Mouse (Mus musculus) T-helper 17 cell (primary cell): ENCODE data around the gene Mydgf.

Experiments
- in situ Hi-C, 2 experiments: fragments of 300-600 bp; cut with MboI, MseI; formaldehyde crosslinking; loops; 1 replicate in 1 of 2; 2 replicates in 1 of 2; pipeline ENCODE4 v1.15.1; 2025; ENCODE audit warnings: high pct_unique_total_duplicates in 2 of 2

The Mydgf gene

DNA sequence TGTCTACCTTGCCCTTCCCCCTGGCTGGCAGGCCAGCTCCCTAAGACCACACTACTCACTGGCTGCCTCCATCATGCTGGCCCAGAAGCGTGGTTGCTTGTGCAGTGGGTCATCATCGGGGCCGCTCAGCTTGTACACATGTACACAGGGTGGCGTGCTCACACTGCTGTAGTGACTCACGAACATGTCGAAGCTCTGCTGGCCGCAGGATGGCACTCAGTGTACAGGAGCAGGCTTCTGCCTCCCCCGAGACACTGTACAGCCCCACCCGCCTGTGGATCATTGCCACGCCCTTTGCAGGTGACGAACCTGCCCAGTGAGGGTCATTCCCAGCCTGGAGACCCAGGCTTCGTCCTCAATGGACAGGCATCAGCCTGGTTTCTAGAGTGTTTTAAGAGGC lies 10.6 kb upstream of the Mydgf start:
- in situ Hi-C loops: no loop called here

DNA sequence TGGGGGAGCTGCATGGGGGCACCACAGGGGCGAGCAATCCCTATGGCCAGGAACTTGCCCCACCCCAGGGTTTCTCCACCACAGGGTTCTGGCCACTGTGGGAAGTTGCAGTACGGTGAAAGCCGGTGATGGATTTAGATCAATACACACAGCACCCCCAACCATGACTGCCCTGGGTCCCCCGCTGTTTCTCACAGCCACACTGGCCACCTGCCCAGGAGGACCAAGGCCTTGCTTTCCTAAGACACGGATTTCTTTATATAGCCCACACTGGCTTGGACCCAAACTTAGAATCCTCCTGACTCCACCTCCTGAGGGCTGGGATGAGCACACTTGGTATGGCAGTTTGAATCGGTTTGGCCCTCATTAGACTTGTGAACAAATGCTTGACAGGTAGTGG lies 7.5 kb upstream of the Mydgf start:
- in situ Hi-C loops: no loop called here

DNA sequence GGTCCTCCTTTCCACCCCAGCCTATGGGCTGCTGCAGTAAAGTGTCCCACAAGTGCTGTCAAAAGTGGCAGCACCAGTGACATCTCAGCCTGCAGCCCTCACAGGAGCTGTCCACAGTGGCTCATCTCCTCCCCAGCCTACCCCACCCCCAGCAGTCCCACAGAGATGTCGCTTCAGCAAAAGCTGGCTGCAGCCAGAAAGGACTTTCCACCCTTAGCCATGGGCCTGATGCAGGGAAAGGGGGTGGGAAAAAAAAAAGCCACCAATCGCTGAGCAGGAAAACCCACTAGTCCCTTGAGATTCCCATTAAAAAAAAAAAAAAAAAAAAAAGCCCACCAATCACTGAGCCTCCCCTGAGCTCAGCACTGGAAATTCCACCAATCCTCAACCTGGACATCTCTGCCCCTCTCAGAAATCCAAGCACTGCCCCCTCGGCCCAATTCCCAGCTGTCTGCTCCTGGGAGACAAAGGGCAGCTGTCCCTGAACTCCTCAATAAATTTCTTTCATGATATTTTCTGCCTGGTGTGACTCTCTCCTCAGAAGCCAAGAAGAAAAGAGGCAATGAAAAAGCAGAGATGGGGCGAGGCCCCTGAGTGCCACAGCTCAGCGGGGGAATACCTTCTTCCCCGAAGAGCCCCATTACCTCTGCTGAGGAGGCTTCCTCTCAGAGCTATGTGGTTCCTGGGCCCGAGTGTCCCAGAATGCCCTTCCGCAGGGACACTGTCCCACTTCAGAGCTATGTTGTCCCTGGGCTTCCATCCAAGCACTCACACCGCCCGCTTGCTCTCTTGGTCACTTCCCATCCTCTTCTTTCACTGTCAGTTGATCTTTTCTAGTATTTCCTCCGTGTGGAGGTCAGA lies 1.8 kb upstream of the Mydgf start:
- in situ Hi-C loops: no loop called here

DNA sequence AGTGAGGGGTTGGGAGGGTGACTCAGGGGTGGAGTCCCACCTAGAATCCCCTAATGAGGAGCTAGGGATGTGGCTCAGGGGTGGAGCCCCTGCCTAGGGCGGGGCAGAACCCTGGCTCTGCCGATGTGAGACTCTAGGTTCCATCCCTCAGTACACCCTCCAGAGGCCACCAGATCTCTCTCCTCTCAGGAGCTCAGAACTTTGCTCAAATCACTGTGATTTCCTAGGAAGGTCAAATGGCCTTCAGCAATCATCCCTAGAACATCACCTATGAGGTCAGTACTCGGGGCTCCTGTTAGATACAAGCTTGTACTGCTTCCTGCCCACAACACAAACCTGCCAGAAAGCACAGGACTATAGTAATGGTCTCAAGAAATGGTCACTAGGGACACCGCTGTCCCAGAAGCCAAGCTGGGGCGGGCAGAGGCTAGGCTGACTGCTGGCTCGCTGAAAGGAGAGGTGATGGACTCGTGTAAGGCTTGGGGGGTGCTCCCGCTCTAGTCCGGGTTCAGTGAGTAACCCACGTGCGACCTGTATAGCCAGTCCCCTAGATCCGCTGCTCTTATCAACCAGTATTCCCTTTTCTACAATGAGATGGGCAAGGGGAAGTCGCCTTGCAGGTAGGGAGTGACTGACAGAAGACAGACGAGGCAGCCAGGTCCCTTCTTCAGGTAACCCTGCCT lies 604 bp downstream of the Mydgf start:
- in situ Hi-C loops: loop anchor here in 1 of 2 experiments (5.0 kb wide), 1 partner anchor 74 kb away; the partner anchor contains the start of gene Fem1a

DNA sequence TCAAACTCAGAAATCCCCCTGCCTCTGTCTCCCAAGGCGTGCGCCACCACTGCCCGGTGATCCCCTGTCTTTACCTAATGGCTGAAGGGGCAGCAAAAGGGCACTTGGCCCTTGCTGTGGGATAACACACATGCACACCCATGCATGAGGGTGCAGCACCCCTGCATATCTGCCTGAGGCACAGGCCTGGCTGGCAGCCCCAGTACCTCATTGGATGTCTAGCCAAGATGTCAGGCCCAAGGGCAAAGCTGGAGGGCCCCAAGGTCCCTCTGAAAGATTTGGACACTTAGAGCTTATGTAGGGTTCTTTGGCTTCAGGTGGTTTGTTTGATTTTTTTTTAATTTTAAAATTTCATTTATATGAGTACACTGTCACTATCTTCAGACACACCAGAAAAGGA lies 8.3 kb downstream of the Mydgf start:
- in situ Hi-C loops: no loop called here

DNA sequence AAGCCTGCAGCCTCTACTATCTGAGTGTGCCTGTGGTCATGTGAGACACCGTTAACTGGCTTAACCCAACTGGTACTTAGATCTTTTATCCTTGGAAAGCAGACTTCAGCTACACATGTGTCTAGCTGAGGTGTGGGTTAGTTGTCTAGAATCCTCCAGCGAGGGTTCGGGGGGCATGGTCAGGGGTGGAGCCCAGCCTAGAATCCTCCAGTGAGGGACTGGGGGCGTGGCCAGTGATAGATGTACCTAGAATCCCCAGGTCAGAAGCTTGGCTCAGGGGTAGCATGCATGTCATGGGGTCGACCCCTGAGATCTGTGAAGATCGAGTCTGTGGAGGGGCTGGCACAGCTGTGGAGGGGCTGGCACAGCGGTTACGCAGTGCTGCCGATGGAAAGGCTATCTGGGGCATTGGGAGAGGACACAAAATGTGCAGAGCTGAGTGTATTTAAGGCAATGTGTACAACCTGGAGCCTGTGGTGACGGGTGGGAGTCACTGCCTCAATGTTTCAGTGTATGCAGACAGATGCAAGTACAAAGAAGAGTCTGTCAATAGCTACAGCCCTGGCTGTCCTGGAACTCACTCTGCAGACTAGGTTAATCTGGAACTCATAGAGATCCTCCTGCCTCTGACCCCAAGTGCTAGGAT lies 10.2 kb downstream of the Mydgf start:
- in situ Hi-C loops: no loop called here

DNA sequence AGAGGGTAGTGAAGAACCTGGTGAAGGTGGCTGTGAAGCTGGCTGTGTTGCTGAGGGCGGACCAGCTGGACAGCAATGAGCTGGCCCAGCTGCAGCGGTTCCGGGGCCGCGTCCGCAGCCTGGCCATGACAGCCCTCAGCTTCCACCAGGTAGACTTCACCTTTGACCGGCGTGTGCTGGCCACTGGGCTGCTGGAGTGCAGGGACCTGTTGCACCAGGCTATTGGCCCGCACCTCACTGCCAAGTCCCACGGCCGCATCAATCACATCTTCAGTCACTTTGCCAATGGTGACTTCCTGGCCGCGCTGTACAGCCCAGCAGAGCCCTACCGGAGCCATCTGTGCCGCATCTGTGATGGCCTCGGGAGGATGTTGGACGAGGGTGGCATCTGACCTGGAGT lies 11.8 kb downstream of the Mydgf start:
- in situ Hi-C loops: no loop called here

DNA sequence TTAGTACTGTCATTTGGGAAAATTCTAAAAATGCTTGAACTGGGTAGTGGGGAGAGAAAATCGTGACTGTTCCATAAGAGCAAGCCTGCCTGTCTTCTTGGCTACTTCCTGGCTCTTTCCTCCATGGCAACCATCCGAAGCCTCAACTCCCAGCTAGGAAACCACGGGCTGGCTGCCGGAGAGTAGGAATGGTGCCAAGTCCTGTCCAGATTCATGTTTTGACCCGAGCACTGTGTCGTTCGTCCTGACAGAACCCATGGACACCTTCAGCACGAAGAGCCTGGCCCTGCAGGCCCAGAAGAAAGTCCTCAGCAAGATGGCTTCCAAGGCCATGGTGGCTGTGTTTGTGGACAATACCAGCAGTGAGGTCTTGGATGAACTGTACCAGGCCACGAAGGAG lies 12.3 kb downstream of the Mydgf start:
- in situ Hi-C loops: no loop called here

DNA sequence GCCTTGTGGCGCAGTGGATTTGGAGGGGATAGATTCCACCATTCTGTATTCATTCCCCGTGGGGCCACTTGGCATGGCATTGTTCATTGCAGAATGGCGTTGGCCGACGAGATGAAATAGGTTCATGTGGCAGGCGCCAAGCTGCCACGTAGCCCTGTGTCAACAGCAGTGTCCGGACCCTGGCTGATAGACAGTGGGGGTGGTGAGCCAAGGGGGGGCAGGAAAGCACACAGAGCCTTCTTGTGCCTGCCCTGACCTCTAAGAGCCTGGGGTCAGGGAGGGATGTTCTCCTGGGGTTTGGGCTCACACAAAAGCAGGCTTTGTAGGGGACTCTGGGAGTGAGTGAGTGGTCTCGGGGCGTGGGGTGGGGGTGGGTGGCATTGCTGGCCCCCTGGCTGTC lies 13.1 kb downstream of the Mydgf start:
- in situ Hi-C loops: no loop called here

DNA sequence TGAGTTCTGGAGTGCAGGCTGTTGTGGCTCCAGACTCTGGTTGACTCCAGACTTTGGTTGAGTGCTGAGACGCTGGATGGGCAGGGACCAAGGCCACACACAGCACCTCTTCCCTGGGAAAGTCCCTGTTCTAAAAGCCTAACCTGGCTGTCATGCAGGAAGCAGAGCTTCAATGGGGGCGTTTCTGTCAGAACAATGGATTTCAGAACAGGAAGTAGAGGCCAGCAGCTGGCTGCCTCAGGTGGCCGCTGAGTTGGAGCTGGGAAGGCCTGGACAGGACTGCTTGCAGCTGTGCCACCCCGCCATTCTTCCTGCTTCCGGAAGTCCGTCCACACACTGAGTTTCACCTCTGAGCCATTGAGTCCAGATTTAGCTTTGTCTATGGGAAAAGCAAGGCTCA lies 13.9 kb downstream of the Mydgf start:
- in situ Hi-C loops: no loop called here

DNA sequence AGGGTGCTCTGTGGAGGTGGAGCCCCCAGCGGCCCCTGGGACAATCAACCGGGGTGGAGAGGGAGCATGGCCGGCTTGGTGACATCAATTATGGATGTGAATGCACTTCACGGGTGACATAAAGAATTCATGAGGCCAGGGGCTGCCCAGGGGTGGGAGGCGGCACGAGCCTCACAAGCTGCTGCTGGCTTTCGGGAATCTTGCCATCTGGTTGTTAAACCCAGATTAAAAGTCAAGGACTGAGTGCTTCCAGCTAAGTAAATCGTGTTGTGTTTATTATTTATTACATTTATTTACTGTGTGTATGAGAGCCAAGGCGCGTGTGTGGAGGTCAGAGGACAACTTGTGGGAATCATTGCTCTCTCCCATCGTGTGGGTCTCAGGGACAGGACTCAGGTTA lies 18.0 kb downstream of the Mydgf start:
- in situ Hi-C loops: no loop called here

DNA sequence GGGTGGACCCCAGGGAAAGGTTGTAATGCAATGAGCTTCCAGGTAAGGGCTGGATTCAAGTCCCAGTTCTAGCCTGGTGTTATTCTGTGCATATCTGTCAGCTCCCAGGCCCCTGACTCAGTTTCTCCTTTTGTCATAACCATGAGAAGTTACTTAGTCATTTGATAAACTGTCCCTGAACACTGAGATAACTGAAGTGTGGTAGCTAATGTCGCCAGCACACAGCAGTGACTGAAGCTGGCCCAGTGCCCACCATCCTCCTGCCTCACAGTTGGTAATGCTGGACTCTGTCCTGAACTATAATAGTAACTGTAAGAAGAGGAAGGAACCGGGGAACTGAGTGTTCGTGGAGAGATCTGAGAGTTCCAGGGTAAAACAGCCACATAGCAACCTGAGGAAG lies 19.2 kb downstream of the Mydgf start:
- in situ Hi-C loops: loop anchor here in 1 of 2 experiments (5.0 kb wide), 1 partner anchor 47 kb away; the partner anchor contains the start of gene Plin5

DNA sequence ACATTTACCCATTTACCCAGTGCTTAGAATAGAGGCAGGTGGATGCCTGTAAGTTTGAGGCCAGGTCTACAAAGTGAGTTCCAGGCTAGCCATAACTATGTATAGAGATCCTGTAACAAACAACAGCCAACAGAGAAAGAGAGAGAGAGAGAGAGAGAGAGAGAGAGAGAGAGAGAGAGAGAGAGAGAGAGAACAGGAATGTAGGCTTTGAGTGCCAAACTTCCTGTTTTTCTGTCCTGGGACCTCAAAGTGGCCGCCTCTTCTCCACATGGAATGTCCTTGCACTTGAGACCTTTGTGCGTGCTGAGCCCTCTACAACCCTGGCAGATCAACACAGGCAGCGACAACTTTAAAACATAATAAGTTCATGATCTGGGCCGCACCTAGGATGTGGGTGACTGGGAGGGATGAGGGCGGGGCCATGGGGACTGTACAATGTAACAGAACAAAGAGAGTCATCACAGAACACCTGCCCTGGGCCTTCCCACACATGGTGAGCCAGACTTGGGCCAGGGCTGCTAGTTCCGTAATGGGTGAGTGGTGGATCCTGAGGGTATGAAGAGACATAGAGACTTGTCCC lies 20.1 kb downstream of the Mydgf start:
- in situ Hi-C loops: loop anchor here in 1 of 2 experiments (5.0 kb wide), 1 partner anchor 46 kb away; the partner anchor contains the start of gene Plin5

DNA sequence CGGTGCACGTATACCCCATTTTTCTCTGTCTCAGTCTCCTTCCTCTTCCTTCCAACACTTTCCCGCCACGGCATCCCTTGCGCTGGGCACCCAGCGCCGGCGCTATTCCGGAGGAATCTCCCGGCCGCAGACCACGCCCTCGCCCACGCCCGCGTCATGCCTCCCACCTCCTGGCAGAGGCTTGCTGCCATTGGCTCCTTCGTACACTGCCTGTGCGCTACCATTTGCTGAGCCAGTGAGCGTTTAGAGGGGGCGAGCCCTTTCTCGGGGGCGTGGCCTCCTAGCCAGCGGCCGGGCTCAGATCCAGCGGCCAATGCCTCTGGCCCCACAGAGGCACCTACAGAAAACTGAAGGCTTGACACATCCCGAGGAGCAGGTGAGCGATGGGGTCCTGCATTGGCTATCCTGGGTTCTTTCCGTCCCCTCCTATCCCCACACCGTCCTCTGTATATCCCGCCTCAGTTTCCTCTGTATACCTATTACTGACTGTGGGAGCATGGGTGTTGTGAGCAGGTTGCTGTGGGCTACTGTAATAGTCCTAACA lies 21.4 kb downstream of the Mydgf start, which contains the start of gene Tnfaip8l1:
Tnfaip8l1 (plus strand) TSS at position 247 of the 544 bp plus-strand sequence.
- in situ Hi-C loops: loop anchor here in 1 of 2 experiments (5.0 kb wide), 1 partner anchor 45 kb away; the partner anchor contains the start of gene Plin5

DNA sequence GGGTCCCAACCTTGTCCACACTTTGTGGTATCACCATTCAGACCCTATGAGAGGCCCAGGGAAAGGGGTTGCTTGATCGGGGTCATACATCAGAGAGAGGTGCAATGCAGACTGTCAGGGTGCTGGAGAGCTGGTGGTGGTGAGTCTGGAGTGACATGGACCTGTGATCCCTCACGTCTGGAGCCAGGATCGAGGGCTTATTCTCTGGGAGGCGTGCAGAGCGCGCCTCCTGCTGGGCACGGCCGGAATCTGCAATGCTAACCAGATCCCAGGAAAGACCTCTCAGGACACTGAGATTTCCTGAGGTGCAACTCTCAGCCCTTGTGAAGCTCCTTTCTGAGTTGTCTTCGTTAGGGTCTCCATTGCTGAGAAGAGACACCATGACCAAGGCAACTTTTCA lies 24.0 kb downstream of the Mydgf start:
- in situ Hi-C loops: loop anchor here in 1 of 2 experiments (5.0 kb wide), 1 partner anchor 42 kb away; the partner anchor contains the start of gene Plin5

DNA sequence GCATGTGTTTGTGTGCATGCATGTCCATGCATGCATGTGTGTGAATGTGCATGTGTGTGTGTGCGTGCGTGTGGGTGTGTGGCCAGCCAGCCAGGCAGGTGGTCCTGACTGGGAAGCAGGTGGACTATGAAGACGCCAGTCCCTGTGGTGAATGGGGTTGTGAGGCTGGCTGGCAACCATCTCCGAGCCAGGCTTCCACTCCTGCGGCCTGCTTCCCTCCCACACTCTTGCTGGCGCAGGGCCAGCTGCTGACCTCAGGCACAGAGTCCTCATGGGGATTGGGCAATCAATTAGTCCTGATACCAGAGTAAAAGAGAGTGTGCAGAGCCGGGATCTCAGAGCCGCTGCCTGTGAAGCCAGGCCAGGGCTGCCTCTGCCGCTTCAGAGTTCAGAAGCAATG lies 30.1 kb downstream of the Mydgf start:
- in situ Hi-C loops: no loop called here

DNA sequence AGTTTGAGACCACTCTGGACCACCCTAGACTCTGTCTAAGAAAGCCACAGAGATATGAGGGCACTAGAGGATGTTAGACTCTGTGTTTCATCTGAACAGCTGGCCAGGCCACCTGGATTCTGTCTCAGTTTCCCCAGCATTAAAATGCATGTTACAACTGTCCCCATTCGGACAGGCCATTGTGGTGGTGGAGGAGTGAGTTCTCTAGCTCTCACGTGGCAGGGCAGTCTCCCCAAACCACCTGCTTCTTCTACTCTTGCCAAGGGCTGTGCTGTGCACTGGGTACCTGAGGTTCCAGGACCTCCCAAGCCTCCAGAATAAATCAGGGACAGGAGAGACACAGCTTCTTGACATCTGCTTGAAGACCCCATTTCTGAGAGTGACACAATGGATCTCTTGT lies 33.8 kb downstream of the Mydgf start:
- in situ Hi-C loops: no loop called here

DNA sequence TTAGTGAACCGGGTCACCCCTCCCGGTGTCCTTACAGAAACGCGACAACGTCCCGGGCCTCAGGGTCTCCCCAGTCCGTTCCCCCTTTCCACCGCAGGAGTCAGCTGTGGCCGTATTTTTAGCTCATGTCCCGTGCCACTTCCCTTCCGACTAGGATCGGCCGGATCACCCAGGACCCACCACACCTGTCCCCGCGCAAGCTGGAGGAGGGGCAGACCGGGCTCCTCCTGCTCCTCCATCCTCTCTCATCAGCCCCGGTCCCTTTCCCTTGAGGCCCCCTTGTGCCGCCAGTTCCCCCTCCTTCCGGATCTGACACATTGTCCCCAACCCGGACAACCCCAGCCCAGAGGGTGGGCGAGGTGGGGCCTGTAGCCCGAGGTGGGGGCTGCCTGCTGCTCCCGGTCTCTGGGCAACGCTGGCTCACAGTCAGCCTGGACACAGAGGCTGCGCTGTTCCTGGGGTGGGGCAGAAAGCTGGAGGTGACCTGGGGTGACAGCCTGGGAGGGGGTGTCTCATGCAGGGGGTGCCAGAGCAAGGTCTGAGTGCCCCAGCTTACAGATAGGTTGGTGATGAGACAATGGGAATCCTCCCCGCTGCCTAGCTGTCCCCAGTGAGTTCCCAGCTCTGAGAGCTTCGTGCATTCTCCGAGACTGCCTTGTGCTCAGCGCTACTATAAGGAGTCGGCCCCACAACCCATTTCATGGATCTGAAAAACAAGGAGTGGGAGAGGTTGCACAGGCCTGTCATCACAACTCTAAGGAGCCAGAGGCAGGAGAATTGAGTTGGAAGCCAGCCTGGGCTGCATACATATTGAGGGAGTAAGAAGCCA lies 34.7 kb downstream of the Mydgf start:
- in situ Hi-C loops: no loop called here

DNA sequence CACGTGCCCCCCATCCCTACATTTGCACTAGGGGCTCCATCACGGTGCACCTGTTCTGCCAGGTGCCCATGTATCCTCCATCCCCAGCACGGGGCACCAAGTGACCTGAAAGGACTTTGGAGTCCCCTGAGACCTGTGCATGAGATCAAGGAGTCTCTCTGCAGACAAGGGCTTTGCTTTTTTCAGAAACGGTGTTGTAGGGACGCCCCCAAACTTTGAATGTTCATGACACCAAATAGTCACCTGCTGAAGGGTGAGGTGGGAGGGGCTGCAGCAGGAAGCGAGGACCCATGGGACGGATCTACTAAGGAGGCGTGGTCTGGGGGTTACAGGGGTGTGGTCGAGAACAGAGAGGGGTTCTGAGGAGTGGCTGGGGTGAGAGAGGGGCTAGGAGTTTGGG lies 35.4 kb downstream of the Mydgf start:
- in situ Hi-C loops: no loop called here

DNA sequence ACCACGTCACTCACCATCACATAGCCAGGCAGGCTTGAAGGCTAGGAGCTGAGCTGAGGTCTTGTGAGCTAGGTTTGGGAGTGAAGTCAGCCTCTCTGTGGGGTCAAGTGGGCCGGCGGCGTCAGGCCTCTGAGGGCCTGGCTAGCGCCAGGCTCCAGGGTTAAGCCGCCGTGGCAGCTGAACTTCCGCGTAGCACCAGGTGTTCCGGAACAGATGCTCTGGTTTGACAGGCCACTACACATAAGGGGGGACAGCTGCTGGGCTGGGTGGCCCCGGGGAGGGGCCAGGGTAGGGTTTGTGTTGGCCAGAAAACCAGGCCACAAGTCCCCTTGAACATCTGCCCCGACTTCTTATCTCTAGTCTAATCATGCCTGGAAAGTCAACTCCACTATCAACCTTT lies 36.3 kb downstream of the Mydgf start:
- in situ Hi-C loops: no loop called here

DNA sequence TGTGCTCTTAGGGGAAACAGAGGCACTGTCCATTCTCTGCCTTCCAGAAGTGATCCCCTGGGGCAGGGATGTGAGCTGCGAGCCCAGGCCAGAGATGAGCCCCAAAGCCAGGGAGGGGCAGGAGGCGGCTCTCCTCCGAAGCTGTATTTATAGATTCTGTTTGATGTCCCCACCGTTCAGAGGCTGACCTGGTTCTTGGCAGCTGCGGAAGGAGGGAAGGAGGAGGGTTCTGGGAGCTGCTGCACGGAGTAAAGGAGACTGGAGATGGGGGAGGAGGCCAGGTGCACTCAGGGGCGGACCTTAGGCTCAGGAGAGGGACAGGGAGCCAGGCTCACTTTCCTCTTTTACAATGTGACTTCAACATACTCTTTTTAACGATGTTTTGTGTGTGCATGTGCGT lies 37.6 kb downstream of the Mydgf start:
- in situ Hi-C loops: no loop called here
